Mouse (Mus musculus) cortical plate, adult 2 months (tissue): ENCODE data around the gene Wwc1.

Experiments used
- CTCF ChIP-seq: fragments of 200-500 bp; IDR thresholded peaks from 2 replicates; pipeline ENCODE4 v1.5.1; 2011; ENCODE audit warnings: mild to moderate bottlenecking, control low read depth, low read length; ENCODE audit not compliant: insufficient read depth; ENCODE audit errors: extremely low read depth
- POLR2A ChIP-seq: fragments of 200-500 bp; IDR thresholded peaks from 2 replicates; pipeline ENCODE4 v1.6.1; 2011; ENCODE audit warnings: mild to moderate bottlenecking, low read length, control low read depth; ENCODE audit not compliant: insufficient read depth; ENCODE audit errors: extremely low read depth

- TF ChIP-seq CTCF (peak; percentile 50), POLR2A (no peak)
These were observed 127.6 kb downstream of the Wwc1 start for GRCm38 (mm10) chr11:35852731-35853130.
